Mouse (Mus musculus): Measurements from ENCODE around the gene Pitpna. TPM values are rescaled to one million over a fixed set of nuclear protein-coding genes. Genes with fewer than 3 reads are reported as not detected.
A peak's percentile ranks its signal among the peaks of the same experiment; 100 is the strongest.

Pitpna gene
- polyA plus RNA-seq, 1 experiment from 2014 or later, result 94.2 TPM

- ATAC-seq (no peak), DNase-seq (ENCODE audit: low spot score) (no peak)
- H3K9me3 ChIP-seq (replicated peaks; ENCODE audit: control insufficient read depth, low read length), result no peaks in the 10 kb centered on the region
- H3K36me3 ChIP-seq (ENCODE audit: control insufficient read depth, insufficient read depth, low read length), result peaks cover 40% of the 10 kb centered on the region
- WGBS, result 94% methylated on average over 12 of the region's 12 CpGs
- H3K4me3 ChIP-seq (ENCODE audit: low read depth, low read length), result no peak overlapping the region
- no peak overlapping the region for H3K27ac ChIP-seq (ENCODE audit: low read depth, low read length)
- H3K27me3 ChIP-seq (replicated peaks; ENCODE audit: control insufficient read depth, insufficient read depth, low read length), result no peaks in the 10 kb centered on the region
- no peak overlapping the region for H3K4me2 ChIP-seq (ENCODE audit: low read length)
- no peak overlapping the region for H3K9ac ChIP-seq (ENCODE audit: low read length)
- H3K4me1 ChIP-seq (ENCODE audit: control insufficient read depth, insufficient read depth, low read length), result peaks cover 10% of the 10 kb centered on the region
Measured at GRCm38 (mm10) chr11:75568962-75569361, 18.9 kb upstream of the Pitpna start.

DNA sequence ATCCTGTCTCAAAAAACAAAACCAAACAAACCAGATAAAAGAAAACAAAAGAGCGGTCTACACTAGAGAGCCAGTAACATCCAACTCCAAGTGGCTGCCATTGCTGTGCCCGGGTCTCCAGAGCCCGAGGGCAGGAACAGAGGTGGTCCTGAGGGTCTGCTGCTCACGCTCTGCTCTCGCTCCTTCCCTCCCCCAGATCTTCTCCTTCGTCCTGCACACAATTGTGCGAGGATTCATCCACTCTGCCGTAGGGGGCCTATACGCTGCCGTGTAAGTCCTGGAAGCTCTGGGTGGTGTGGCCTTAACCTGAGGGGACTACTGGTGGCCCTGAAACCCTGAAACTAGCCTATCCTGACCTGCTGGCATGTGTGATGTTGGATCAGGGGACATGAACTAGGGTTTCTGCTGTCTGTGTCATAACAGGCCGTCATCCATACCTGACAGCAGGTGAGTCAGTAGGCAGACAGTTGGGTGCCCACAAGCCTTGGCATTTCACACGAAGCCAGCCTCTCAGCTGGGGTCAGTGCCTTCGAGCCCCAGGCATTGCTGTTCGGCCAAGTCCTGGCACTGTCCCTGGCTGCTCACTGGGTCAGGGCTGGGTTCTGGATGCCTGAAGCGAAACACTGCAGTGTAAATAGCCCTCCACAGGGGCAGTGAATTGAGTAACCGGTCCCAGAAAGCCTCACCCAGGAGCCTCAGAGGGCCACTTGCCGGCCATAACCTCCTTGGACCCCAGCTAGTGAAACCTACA is 17.3 kb upstream of the Pitpna start:
- Histone ChIP-seq H3K4me2 (ENCODE audit: low read length) (no peak overlapping the region), H3K4me3 (ENCODE audit: low read depth, low read length) (no peak overlapping the region), H3K27me3 (replicated peaks; ENCODE audit: control insufficient read depth, insufficient read depth, low read length) (no peaks in the 10 kb centered on the region), H3K9me3 (replicated peaks; ENCODE audit: control insufficient read depth, low read length) (no peaks in the 10 kb centered on the region), H3K4me1 (ENCODE audit: control insufficient read depth, insufficient read depth, low read length) (peaks cover 10% of the 10 kb centered on the region), H3K27ac (ENCODE audit: low read depth, low read length) (no peak overlapping the region), H3K9ac (ENCODE audit: low read length) (no peak overlapping the region), H3K36me3 (ENCODE audit: control insufficient read depth, insufficient read depth, low read length) (peaks cover 40% of the 10 kb centered on the region)
- WGBS, result 90% methylated on average over 17 of the region's 17 CpGs
- DNase-seq (ENCODE audit: low spot score), result no peak
- no peak for ATAC-seq

DNA sequence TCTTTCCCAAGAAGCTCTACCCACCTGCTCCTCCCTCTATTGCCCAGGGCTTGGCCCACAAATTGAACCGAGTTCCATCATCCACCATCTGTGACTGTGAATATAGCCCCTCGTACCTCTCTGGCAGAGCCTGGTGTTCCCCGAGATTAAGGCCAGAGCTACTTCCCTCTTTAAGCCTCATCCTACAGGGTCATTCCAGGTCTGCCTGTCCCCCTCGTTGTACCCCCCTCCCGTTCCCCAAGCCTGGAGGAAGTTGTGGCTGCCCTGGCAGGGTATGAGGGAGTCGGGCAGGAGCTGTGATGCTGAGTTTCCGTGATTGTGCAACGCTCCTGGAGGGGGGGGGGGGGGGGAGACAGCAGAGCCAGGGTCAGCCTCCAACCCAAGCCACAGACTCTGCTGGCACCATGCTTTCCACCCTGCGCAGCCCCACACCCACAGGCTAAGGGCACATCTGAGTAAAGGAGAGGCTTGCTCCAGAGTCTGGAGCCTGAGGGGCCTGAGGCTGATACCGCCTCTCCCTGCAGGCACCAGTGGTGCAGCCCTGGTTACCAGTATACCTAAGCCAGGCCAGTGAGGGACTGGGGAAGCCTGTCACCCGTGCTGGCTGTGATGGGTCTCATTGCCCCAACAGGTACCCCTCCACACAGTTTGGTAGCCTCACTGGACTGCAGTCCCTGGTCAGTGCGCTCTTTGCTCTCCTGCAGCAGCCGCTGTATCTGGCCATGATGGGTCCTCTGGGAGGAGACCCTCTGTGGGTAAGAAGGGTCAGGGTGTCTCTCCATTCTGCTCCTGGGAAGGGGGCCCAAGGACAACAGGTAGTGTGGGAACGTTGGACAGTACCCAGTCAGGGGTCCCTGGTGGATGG is 16.5 kb upstream of the Pitpna start:
- H3K9me3 ChIP-seq (replicated peaks; ENCODE audit: control insufficient read depth, low read length), result no peaks in the 10 kb centered on the region
- no peak overlapping the region for H3K27ac ChIP-seq (ENCODE audit: low read depth, low read length)
- H3K4me2 ChIP-seq (ENCODE audit: low read length), result no peak overlapping the region
- 75% methylated on average over 13 of the region's 14 CpGs for WGBS
- H3K4me1 ChIP-seq (ENCODE audit: control insufficient read depth, insufficient read depth, low read length), result peaks cover 10% of the 10 kb centered on the region
- H3K4me3 ChIP-seq (ENCODE audit: low read depth, low read length), result no peak overlapping the region
- DNase-seq (ENCODE audit: low spot score) (no peak), ATAC-seq (no peak)
- H3K27me3 ChIP-seq (replicated peaks; ENCODE audit: control insufficient read depth, insufficient read depth, low read length), result no peaks in the 10 kb centered on the region
- H3K9ac ChIP-seq (ENCODE audit: low read length), result no peak overlapping the region
- H3K36me3 ChIP-seq (ENCODE audit: control insufficient read depth, insufficient read depth, low read length), result peaks cover 36% of the 10 kb centered on the region

DNA sequence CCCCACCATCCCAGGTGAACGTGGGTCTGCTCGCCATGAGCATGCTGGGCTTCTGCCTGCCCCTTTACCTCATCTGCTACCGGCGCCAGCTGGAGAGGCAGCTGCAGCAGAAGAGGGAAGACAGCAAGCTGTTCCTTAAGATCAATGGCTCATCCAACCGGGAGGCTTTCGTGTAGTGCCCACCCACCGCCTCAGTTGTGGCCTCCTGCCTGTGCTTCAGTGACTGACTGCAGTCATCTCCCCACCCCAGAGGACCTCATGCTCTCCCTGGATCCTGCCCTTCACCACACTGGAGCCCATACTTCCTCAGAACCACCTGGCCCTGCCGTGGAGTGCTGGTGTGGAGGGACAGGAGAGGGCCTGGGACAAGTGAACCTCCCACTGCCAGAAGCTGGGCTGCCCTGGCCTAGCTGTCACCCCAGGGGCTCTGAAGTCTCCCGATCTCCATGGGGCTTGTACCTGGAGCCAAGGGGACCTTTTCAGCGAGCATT is 15.6 kb upstream of the Pitpna start:
- Histone ChIP-seq H3K27ac (ENCODE audit: low read depth, low read length) (peak overlapping the region; percentile 58; the same call in 1 of the 2 replicates), H3K4me3 (ENCODE audit: low read depth, low read length) (no peak overlapping the region), H3K36me3 (ENCODE audit: control insufficient read depth, insufficient read depth, low read length) (peaks cover 27% of the 10 kb centered on the region), H3K27me3 (replicated peaks; ENCODE audit: control insufficient read depth, insufficient read depth, low read length) (no peaks in the 10 kb centered on the region), H3K9ac (ENCODE audit: low read length) (peak overlapping the region; percentile 51), H3K4me2 (ENCODE audit: low read length) (no peak overlapping the region), H3K4me1 (ENCODE audit: control insufficient read depth, insufficient read depth, low read length) (peaks cover 10% of the 10 kb centered on the region), H3K9me3 (replicated peaks; ENCODE audit: control insufficient read depth, low read length) (no peaks in the 10 kb centered on the region)
- ATAC-seq, result peak; percentile 12; the same call in 1 of the 2 replicates
- WGBS, result 5% methylated on average over 10 of the region's 10 CpGs
- peak; percentile 32 for DNase-seq (ENCODE audit: low spot score)

DNA sequence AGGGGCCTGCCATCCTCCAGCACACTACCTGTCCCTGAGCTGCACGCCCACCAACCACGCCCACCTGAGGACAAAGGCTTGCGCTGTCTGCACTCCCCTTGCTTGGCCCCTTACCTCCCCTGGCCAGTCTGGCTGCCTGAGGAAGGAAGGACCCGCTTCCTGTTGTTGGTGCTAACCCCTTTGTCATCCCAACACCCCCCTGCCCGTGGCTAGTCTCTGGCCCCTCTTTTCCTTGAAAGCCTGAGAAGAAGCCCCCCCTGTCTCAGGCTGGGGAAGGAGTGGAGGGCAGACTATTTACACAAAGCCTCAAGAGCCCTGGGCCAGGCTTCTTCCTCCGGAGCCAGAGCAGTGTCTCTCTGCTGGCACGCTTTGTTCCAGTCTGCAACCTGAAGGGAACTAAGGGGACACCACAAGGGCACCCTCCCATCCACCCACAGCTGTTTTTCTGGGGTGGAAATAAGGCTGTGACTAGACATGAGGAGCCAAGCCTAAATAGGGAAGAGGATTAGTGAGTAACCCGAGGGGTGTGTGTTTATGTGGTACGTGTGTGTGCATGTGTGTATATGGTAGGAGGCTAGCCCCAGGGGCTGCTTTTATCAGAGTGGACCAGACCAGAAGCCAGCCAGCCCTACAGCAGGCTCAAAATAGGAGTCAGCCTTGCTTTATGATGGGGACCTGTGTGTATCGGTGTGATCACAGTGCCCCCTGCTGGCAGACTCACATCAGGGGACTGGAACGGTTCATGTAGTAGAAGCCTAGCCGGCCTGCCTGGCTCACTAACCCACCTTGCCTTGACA is 14.8 kb upstream of the Pitpna start:
- DNase-seq (ENCODE audit: low spot score) (peak; percentile 94), ATAC-seq (peak; percentile 93)
- no peaks in the 10 kb centered on the region for H3K9me3 ChIP-seq (replicated peaks; ENCODE audit: control insufficient read depth, low read length)
- H3K27ac ChIP-seq (ENCODE audit: low read depth, low read length), result peak overlapping the region; percentile 58
- H3K27me3 ChIP-seq (replicated peaks; ENCODE audit: control insufficient read depth, insufficient read depth, low read length), result no peaks in the 10 kb centered on the region
- H3K4me2 ChIP-seq (ENCODE audit: low read length), result no peak overlapping the region
- WGBS, result 3% methylated on average over 12 of the region's 12 CpGs
- H3K9ac ChIP-seq (ENCODE audit: low read length), result peak overlapping the region; percentile 51
- H3K4me1 ChIP-seq (ENCODE audit: control insufficient read depth, insufficient read depth, low read length), result peaks cover 10% of the 10 kb centered on the region
- H3K4me3 ChIP-seq (ENCODE audit: low read depth, low read length), result no peak overlapping the region
- peaks cover 21% of the 10 kb centered on the region for H3K36me3 ChIP-seq (ENCODE audit: control insufficient read depth, insufficient read depth, low read length)

DNA sequence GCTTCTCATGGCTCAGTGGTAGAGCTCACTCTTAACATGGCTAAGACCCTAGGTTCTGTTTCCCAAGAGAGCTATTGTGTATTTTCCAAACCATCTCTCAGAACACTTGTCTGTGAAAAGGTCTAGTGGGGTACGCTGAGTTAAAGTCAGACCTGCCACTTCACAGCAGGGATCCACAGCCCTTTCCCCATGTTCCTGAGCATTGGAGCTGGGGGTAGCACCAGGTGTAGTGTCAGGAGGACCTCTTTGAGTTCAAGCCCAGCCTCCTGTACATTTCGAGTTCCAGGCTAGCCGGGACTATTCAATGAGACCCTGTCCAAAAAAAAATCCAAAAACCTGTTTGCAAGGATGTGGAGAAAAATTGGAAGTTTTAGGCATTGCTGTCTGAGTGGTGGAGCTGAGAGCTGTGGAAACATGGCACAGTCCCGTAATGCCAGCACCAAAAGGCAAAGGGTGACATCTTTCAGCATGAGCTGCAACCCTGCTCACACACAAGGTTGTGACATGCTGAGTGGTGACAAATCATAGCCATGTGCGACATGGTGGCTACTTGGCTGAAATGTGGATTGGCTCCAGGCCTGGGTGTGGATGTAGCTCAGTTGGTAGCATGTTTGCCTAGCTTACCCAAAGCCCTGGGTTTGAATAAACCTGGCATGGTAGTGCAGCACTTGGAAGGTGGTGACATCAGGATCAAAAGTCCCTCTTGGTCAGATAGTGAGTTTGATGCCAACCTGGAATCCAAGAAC is 13.3 kb upstream of the Pitpna start:
- Histone ChIP-seq H3K27me3 (replicated peaks; ENCODE audit: control insufficient read depth, insufficient read depth, low read length) (no peaks in the 10 kb centered on the region), H3K4me3 (ENCODE audit: low read depth, low read length) (no peak overlapping the region), H3K9me3 (replicated peaks; ENCODE audit: control insufficient read depth, low read length) (no peaks in the 10 kb centered on the region), H3K4me2 (ENCODE audit: low read length) (no peak overlapping the region), H3K4me1 (ENCODE audit: control insufficient read depth, insufficient read depth, low read length) (peaks cover 10% of the 10 kb centered on the region), H3K27ac (ENCODE audit: low read depth, low read length) (no peak overlapping the region), H3K9ac (ENCODE audit: low read length) (no peak overlapping the region), H3K36me3 (ENCODE audit: control insufficient read depth, insufficient read depth, low read length) (peaks cover 9% of the 10 kb centered on the region)
- 85% methylated on average over 5 of the region's 5 CpGs for WGBS
- ATAC-seq, result no peak
- no peak for DNase-seq (ENCODE audit: low spot score)

GRCm38 (mm10) chr11:75575560-75576123 is 12.3 kb upstream of the Pitpna start:
- no peak overlapping the region for H3K9ac ChIP-seq (ENCODE audit: low read length)
- WGBS, result 76% methylated on average over 9 of the region's 9 CpGs
- ATAC-seq, result no peak

GRCm38 (mm10) chr11:75578609-75579008 is 9.3 kb upstream of the Pitpna start:
- 87% methylated on average over 5 of the region's 5 CpGs for WGBS
- no peaks in the 10 kb centered on the region for H3K9me3 ChIP-seq (replicated peaks; ENCODE audit: control insufficient read depth, low read length)

More at GRCm38 (mm10) chr11:75575560-75576123, 12.3 kb upstream of the Pitpna start:
- DNase-seq (ENCODE audit: low spot score), result no peak
- Histone ChIP-seq H3K36me3 (ENCODE audit: control insufficient read depth, insufficient read depth, low read length) (peaks cover 2% of the 10 kb centered on the region; the same call in 1 of the 2 replicates), H3K27me3 (replicated peaks; ENCODE audit: control insufficient read depth, insufficient read depth, low read length) (no peaks in the 10 kb centered on the region), H3K4me2 (ENCODE audit: low read length) (no peak overlapping the region), H3K4me1 (ENCODE audit: control insufficient read depth, insufficient read depth, low read length) (peaks cover 10% of the 10 kb centered on the region), H3K27ac (ENCODE audit: low read depth, low read length) (no peak overlapping the region), H3K9me3 (replicated peaks; ENCODE audit: control insufficient read depth, low read length) (no peaks in the 10 kb centered on the region), H3K4me3 (ENCODE audit: low read depth, low read length) (no peak overlapping the region)

More at GRCm38 (mm10) chr11:75578609-75579008, 9.3 kb upstream of the Pitpna start:
- Histone ChIP-seq H3K4me1 (ENCODE audit: control insufficient read depth, insufficient read depth, low read length) (no peaks in the 10 kb centered on the region), H3K9ac (ENCODE audit: low read length) (no peak overlapping the region), H3K4me2 (ENCODE audit: low read length) (no peak overlapping the region), H3K4me3 (ENCODE audit: low read depth, low read length) (no peak overlapping the region), H3K27me3 (replicated peaks; ENCODE audit: control insufficient read depth, insufficient read depth, low read length) (no peaks in the 10 kb centered on the region), H3K27ac (ENCODE audit: low read depth, low read length) (no peak overlapping the region), H3K36me3 (ENCODE audit: control insufficient read depth, insufficient read depth, low read length) (no peaks in the 10 kb centered on the region)
- ATAC-seq, result no peak
- DNase-seq (ENCODE audit: low spot score), result no peak

All from forebrain, embryonic 14.5 days (tissue).